Mouse (Mus musculus) CH12.LX (cell line): ENCODE results near the gene Gramd1a. TPM values are rescaled to one million over a fixed set of nuclear protein-coding genes. Genes with fewer than 3 reads are reported as not detected.

Experiments used
- DNase-seq: peaks from one replicate; pipeline ENCODE4 v3.0.0-alpha.2; 2013; ENCODE audit errors: extremely low read depth
- H3K27ac ChIP-seq: 2 replicates; pipeline ENCODE4 v1.5.1; 2012; ENCODE audit warnings: low read depth, mild to moderate bottlenecking, control low read depth, moderate library complexity; ENCODE audit not compliant: insufficient read depth
- H3K27me3 ChIP-seq: replicated peaks from 2 replicates; pipeline ENCODE3; 2012; ENCODE audit warnings: inconsistent platforms
- H3K36me3 ChIP-seq, 2 experiments: replicated peaks in 1 of 2; 2 replicates each; pipeline versions ENCODE3 to v1.6.1; 2012; ENCODE audit warnings: inconsistent platforms in 1 of 2, low read length in 1 of 2, mild to moderate bottlenecking in 1 of 2, mixed read lengths in 1 of 2, moderate library complexity in 1 of 2; ENCODE audit not compliant: control insufficient read depth in 1 of 2, insufficient read depth in 1 of 2
- H3K4me1 ChIP-seq, 2 experiments: 2 replicates each; pipeline ENCODE4 v1.6.1; 2012; ENCODE audit warnings: inconsistent platforms in 1 of 2, moderate library complexity in 1 of 2; ENCODE audit not compliant: insufficient read depth in 2 of 2, control insufficient read depth in 1 of 2
- H3K4me2 ChIP-seq: 2 replicates; pipeline ENCODE4 v1.6.1; 2012; ENCODE audit warnings: low read depth, mild to moderate bottlenecking, control low read depth; ENCODE audit not compliant: poor library complexity, insufficient read depth, severe bottlenecking
- H3K4me3 ChIP-seq, 3 experiments: fragments of 150-350 bp in 1 of 3; sonication (generic) in 1 of 3; replicated peaks in 1 of 3; 2 replicates each; pipeline versions ENCODE3 to v1.5.1; 2011 to 2012; ENCODE audit warnings: low read depth in 2 of 3, low read length in 2 of 3, mild to moderate bottlenecking in 2 of 3, moderate library complexity in 2 of 3, control low read depth in 1 of 3, improper control_type of control experiment in 1 of 3, inconsistent platforms in 1 of 3, mixed read lengths in 1 of 3; ENCODE audit not compliant: poor library complexity in 1 of 3
- H3K79me2 ChIP-seq: replicated peaks from 2 replicates; pipeline ENCODE4 v1.6.1; 2012; ENCODE audit warnings: mild to moderate bottlenecking, moderate library complexity; ENCODE audit not compliant: control insufficient read depth, poor library complexity, insufficient read depth, severe bottlenecking; ENCODE audit errors: extremely low read depth
- H3K9ac ChIP-seq: 2 replicates; pipeline ENCODE4 v1.6.1; 2012; ENCODE audit warnings: low read depth, mild to moderate bottlenecking, control low read depth, moderate library complexity; ENCODE audit not compliant: insufficient read depth
- H3K9me3 ChIP-seq: replicated peaks from 2 replicates; pipeline ENCODE3; 2012; ENCODE audit warnings: low read length, inconsistent platforms, mixed read lengths
- BHLHE40 ChIP-seq: IDR thresholded peaks from 2 replicates; pipeline ENCODE4 v1.6.1; 2011; ENCODE audit warnings: mild to moderate bottlenecking, low read depth, low read length, improper control_type of control experiment
- CHD2 ChIP-seq: IDR thresholded peaks from 2 replicates; pipeline ENCODE4 v1.6.1; 2011; ENCODE audit warnings: low read length, improper control_type of control experiment
- CTCF ChIP-seq, 2 experiments: IDR thresholded peaks in 1 of 2; conservative IDR thresholded peaks in 1 of 2; 2 replicates each; pipeline ENCODE4 v1.5.1; 2011 to 2012; ENCODE audit warnings: low read depth in 2 of 2, low read length in 2 of 2, improper control_type of control experiment in 1 of 2, inconsistent platforms in 1 of 2, mild to moderate bottlenecking in 1 of 2, moderate library complexity in 1 of 2
- E2F4 ChIP-seq: IDR thresholded peaks from 2 replicates; pipeline ENCODE4 v1.6.1; 2011; ENCODE audit warnings: low read depth, low read length, improper control_type of control experiment; ENCODE audit not compliant: insufficient replicate concordance
- ELF1 ChIP-seq: IDR thresholded peaks from 2 replicates; pipeline ENCODE4 v1.6.1; 2014; ENCODE audit warnings: low read depth, mild to moderate bottlenecking, inconsistent platforms, low read length, improper control_type of control experiment
- EP300 ChIP-seq: IDR thresholded peaks from 2 replicates; pipeline ENCODE4 v1.6.1; 2011; ENCODE audit warnings: low read length, improper control_type of control experiment
- GABPA ChIP-seq: IDR thresholded peaks from 2 replicates; pipeline ENCODE4 v1.6.1; 2012; ENCODE audit warnings: low read depth, low read length, improper control_type of control experiment, inconsistent platforms; ENCODE audit not compliant: insufficient replicate concordance
- HCFC1 ChIP-seq: IDR thresholded peaks from 2 replicates; pipeline ENCODE4 v1.6.1; 2012; ENCODE audit warnings: low read depth, mild to moderate bottlenecking, inconsistent platforms, low read length, improper control_type of control experiment
- IRF4 ChIP-seq: IDR thresholded peaks from 2 replicates; pipeline ENCODE4 v1.6.1; 2014; ENCODE audit warnings: low read depth, mild to moderate bottlenecking, inconsistent platforms, low read length, improper control_type of control experiment
- JUN ChIP-seq: IDR thresholded peaks from 2 replicates; pipeline ENCODE4 v1.6.1; 2011; ENCODE audit warnings: low read depth, mild to moderate bottlenecking, low read length, improper control_type of control experiment, moderate library complexity; ENCODE audit not compliant: insufficient read depth
- MAFK ChIP-seq: IDR thresholded peaks from 2 replicates; pipeline ENCODE4 v1.6.1; 2011; ENCODE audit warnings: low read length, improper control_type of control experiment; ENCODE audit not compliant: insufficient replicate concordance
- MAX ChIP-seq: IDR thresholded peaks from 2 replicates; pipeline ENCODE4 v1.6.1; 2011; ENCODE audit warnings: low read length, improper control_type of control experiment
- MAZ ChIP-seq: IDR thresholded peaks from 2 replicates; pipeline ENCODE4 v1.6.1; 2012; ENCODE audit warnings: low read depth, mild to moderate bottlenecking, inconsistent platforms, low read length, improper control_type of control experiment, moderate library complexity
- MEF2A ChIP-seq: IDR thresholded peaks from 2 replicates; pipeline ENCODE4 v1.6.1; 2014; ENCODE audit warnings: low read depth, mild to moderate bottlenecking, inconsistent platforms, low read length, improper control_type of control experiment, borderline replicate concordance
- MXI1 ChIP-seq: IDR thresholded peaks from 2 replicates; pipeline ENCODE4 v1.6.1; 2011; ENCODE audit warnings: mild to moderate bottlenecking, low read depth, low read length, improper control_type of control experiment
- NRF1 ChIP-seq: IDR thresholded peaks from 2 replicates; pipeline ENCODE4 v1.6.1; 2014; ENCODE audit warnings: low read depth, mild to moderate bottlenecking, inconsistent platforms, low read length, improper control_type of control experiment, moderate library complexity
- PAX5 ChIP-seq: IDR thresholded peaks from 2 replicates; pipeline ENCODE4 v1.6.1; 2012; ENCODE audit warnings: low read length, inconsistent platforms, mixed read lengths
- POLR2A ChIP-seq: IDR thresholded peaks from 2 replicates; pipeline ENCODE4 v1.6.1; 2011; ENCODE audit warnings: low read depth, mild to moderate bottlenecking, improper control_type of control experiment, low read length
- POLR2AphosphoS2 ChIP-seq: IDR thresholded peaks from 2 replicates; pipeline ENCODE4 v1.6.1; 2011; ENCODE audit warnings: low read depth, low read length, improper control_type of control experiment
- RAD21 ChIP-seq: IDR thresholded peaks from 2 replicates; pipeline ENCODE4 v1.6.1; 2011; ENCODE audit warnings: low read depth, mild to moderate bottlenecking, low read length, improper control_type of control experiment, moderate library complexity
- RCOR1 ChIP-seq: conservative IDR thresholded peaks from 2 replicates; pipeline ENCODE4 v1.6.1; 2012; ENCODE audit warnings: low read depth, mild to moderate bottlenecking, inconsistent platforms, low read length, improper control_type of control experiment
- SIN3A ChIP-seq: IDR thresholded peaks from 2 replicates; pipeline ENCODE4 v1.6.1; 2012; ENCODE audit warnings: low read length, improper control_type of control experiment, inconsistent platforms
- SMC3 ChIP-seq: IDR thresholded peaks from 2 replicates; pipeline ENCODE4 v1.6.1; 2011; ENCODE audit warnings: low read depth, low read length, improper control_type of control experiment
- TCF12 ChIP-seq: IDR thresholded peaks from 2 replicates; pipeline ENCODE4 v1.6.1; 2014; ENCODE audit warnings: low read depth, mild to moderate bottlenecking, inconsistent platforms, low read length, improper control_type of control experiment
- UBTF ChIP-seq: IDR thresholded peaks from 2 replicates; pipeline ENCODE4 v1.6.1; 2012; ENCODE audit warnings: low read depth, mild to moderate bottlenecking, inconsistent platforms, low read length, improper control_type of control experiment, moderate library complexity
- ZC3H11A ChIP-seq: IDR thresholded peaks from 2 replicates; pipeline ENCODE4 v1.6.1; 2012; ENCODE audit warnings: low read depth, mild to moderate bottlenecking, inconsistent platforms, low read length, improper control_type of control experiment
- ZKSCAN1 ChIP-seq: IDR thresholded peaks from 2 replicates; pipeline ENCODE4 v1.6.1; 2012; ENCODE audit warnings: low read depth, inconsistent platforms, low read length, improper control_type of control experiment, borderline replicate concordance
- ZMIZ1 ChIP-seq: IDR thresholded peaks from 2 replicates; pipeline ENCODE4 v1.6.1; 2012; ENCODE audit warnings: low read depth, mild to moderate bottlenecking, inconsistent platforms, low read length, improper control_type of control experiment
- dilution Hi-C: fragments of 300-500 bp; cut with MboI; formaldehyde crosslinking; loops from 2 replicates; pipeline ENCODE4 v1.14.3; 2020; ENCODE audit warnings: low sequenced_read_pairs; ENCODE audit not compliant: extremely low pct_unique_long_range_greater_than_20kb, extremely low pct_ligation_motif_present
- in situ Hi-C: fragments of 300-500 bp; cut with MboI; formaldehyde crosslinking; loops from 3 replicates; pipeline ENCODE4 v1.14.3; 2019; ENCODE audit warnings: low sequenced_read_pairs, low pct_ligation_motif_present, low pct_unique_long_range_greater_than_20kb, mixed read lengths
- polyA plus RNA-seq: library from polyadenylated mRNA; unstranded; fragments of >175 nt; gene quantifications from 2 replicates; pipeline ENCODE4 v1.2.1, GENCODE M21; 2012; ENCODE audit warnings: low read depth; ENCODE audit not compliant: insufficient read length
- total RNA-seq, 2 experiments: library from RNA; depleted of rRNA; stranded (reverse); fragments of 300-350 nt in 1 of 2; fragments of >200 nt in 1 of 2; gene quantifications; 2 replicates each; pipeline ENCODE4 v1.2.3; 2012 to 2014

Gramd1a gene
- total and polyA plus RNA-seq, 3 experiments: 49.5 to 90.7 (median 86.0) TPM

GRCm38 (mm10) chr7:31089721-31090120 lies 66.0 kb downstream of the Gramd1a start:
- no peak for TF ChIP-seq PAX5
- no peak for TF ChIP-seq ZKSCAN1
- no peak for TF ChIP-seq ELF1
- TF ChIP-seq RCOR1: no peak
- no peak for TF ChIP-seq ZC3H11A
- no peak for TF ChIP-seq ZMIZ1
- no peak for TF ChIP-seq POLR2AphosphoS2
- TF ChIP-seq MXI1: no peak
- no peak for TF ChIP-seq UBTF
- no peak for TF ChIP-seq MAX
- TF ChIP-seq BHLHE40: no peak
- TF ChIP-seq MAZ: no peak
- no peak for TF ChIP-seq IRF4
- no peak for TF ChIP-seq POLR2A
- TF ChIP-seq SIN3A: no peak
- no peak for TF ChIP-seq SMC3
- TF ChIP-seq JUN: no peak
- no peak for TF ChIP-seq CHD2
- TF ChIP-seq, all 38 proteins: peak for 0
- Histone ChIP-seq H3K4me1 (peaks cover 0 to 9% of the 10 kb centered on the region in 2 experiments; a peak in 1 of 4 replicates), H3K27ac (no peak overlapping the region), H3K4me3 (no peak overlapping the region), H3K79me2 (no peaks in the 10 kb centered on the region), H3K27me3 (peaks cover 23% of the 10 kb centered on the region), H3K9me3 (peaks cover 3% of the 10 kb centered on the region), H3K36me3 (no peaks in the 10 kb centered on the region), H3K9ac (no peak overlapping the region), H3K4me2 (no peak overlapping the region)
- in situ Hi-C loops (no loop called here), dilution Hi-C loops (no loop called here)
- no peak for DNase-seq

GRCm38 (mm10) chr7:31088206-31088605 lies 67.5 kb downstream of the Gramd1a start:
- Histone ChIP-seq H3K4me2 (no peak overlapping the region), H3K36me3 (no peaks in the 10 kb centered on the region), H3K4me1 (peaks cover 0 to 10% of the 10 kb centered on the region in 2 experiments; a peak in 2 of 4 replicates), H3K27ac (no peak overlapping the region), H3K27me3 (peaks cover 11% of the 10 kb centered on the region), H3K4me3 (no peak overlapping the region), H3K9ac (no peak overlapping the region), H3K79me2 (no peaks in the 10 kb centered on the region), H3K9me3 (peaks cover 3% of the 10 kb centered on the region)
- dilution Hi-C loops: no loop called here
- no peak for TF ChIP-seq NRF1
- TF ChIP-seq CTCF (conservative IDR thresholded peaks at IDR 0.05 in 1 of 2, IDR thresholded peaks at IDR 0.05 in 1 of 2; ENCODE audit: low read depth in 2 of 2, low read length in 2 of 2): no peak
- TF ChIP-seq ZC3H11A: no peak
- TF ChIP-seq UBTF: no peak
- no peak for TF ChIP-seq GABPA
- no peak for TF ChIP-seq RAD21
- TF ChIP-seq JUN: no peak
- no peak for TF ChIP-seq HCFC1
- no peak for TF ChIP-seq MAZ
- no peak for TF ChIP-seq MAX
- no peak for TF ChIP-seq SMC3
- TF ChIP-seq EP300: no peak
- TF ChIP-seq CHD2: no peak
- no peak for TF ChIP-seq TCF12
- no peak for TF ChIP-seq MAFK
- no peak for TF ChIP-seq MEF2A
- TF ChIP-seq E2F4: no peak
- no peak for TF ChIP-seq ZMIZ1
- no peak for TF ChIP-seq SIN3A
- no peak for TF ChIP-seq MXI1
- DNase-seq: no peak
- in situ Hi-C loops: no loop called here
